23 mouse cellular contexts compared by ENCODE assay signal in the genomic region with DNA sequence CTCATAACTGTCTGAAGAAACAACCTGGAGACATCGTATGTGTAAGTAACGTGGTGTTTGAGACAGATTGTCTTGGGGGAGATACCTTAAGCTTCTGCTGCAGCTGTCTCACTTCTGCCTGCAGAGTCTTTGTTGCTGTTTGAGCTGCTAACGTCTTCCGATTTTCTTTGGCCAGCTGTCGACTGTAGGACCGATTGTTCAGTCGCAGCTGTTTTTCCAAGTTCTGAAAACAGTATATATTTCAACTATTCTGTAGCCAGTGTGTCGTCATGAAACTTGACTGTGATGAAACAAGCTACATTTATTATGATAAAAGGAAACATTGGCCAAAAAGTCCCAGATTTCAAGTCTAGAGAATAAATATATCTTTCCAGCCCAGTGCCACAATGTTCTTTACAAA. TPM values are rescaled to one million over a fixed set of nuclear protein-coding genes. Genes with fewer than 3 reads are reported as not detected.
DNase-seq lines count a peak whose midpoint lies in the region; ATAC-seq and TF ChIP-seq lines count a peak whose summit lies in the region.
"Had no signal": no experiment of that assay in that cellular context is flagged by ENCODE, and none has a peak within 500 bp of the region (broad histone marks: within the 10 kb centered on the region; RNA-seq: fewer than 3 reads in every experiment).

No protein-coding gene starts in this region.

- peaks cover 2% of the 10 kb centered on the region; the same call in 1 of the 2 replicates for H3K4me1 ChIP-seq in limb, embryonic 14.5 days (ENCODE audit: control insufficient read depth, insufficient read depth, low read length)
- H3K4me1 ChIP-seq in limb, embryonic 10.5 days = peaks cover 9% of the 10 kb centered on the region
- peaks cover 4% of the 10 kb centered on the region; the same call in 1 of the 2 replicates for H3K4me1 ChIP-seq in lung, embryonic 16.5 days (replicated peaks; ENCODE audit: control insufficient read depth, insufficient read depth, low read length)
- H3K4me1 ChIP-seq: embryonic facial prominence, embryonic 15.5 days had no signal

- intact Hi-C loops in heart, postnatal 10 days (cut with DNase I) = no loop called here

- H3K27ac ChIP-seq in limb, embryonic 14.5 days (replicated peaks; ENCODE audit: low read depth, low read length) = no peak overlapping the region
- no peak overlapping the region for H3K27ac ChIP-seq in limb, embryonic 10.5 days
- H3K27ac ChIP-seq in lung, embryonic 16.5 days (ENCODE audit: low read length) = peak overlapping the region; percentile 10; the same call in 1 of the 2 replicates
- H3K27ac ChIP-seq: embryonic facial prominence, embryonic 12.5 days; embryonic facial prominence, embryonic 15.5 days; forebrain, embryonic 10.5 days; forebrain, embryonic 12.5 days had no signal

- no peaks in the 10 kb centered on the region for H3K9me3 ChIP-seq in limb, embryonic 14.5 days (ENCODE audit: control insufficient read depth, low read length)
- H3K9me3 ChIP-seq in limb, embryonic 10.5 days (replicated peaks) = no peaks in the 10 kb centered on the region
- no peaks in the 10 kb centered on the region for H3K9me3 ChIP-seq in lung, embryonic 16.5 days (ENCODE audit: control insufficient read depth, low read length)
- H3K9me3 ChIP-seq: embryonic facial prominence, embryonic 12.5 days; embryonic facial prominence, embryonic 15.5 days; forebrain, embryonic 12.5 days had no signal

- DNase-seq in limb, embryonic 14.5 days (ENCODE audit: low spot score) = peak; percentile 18
- no peak for DNase-seq in limb, embryonic 10.5 days (ENCODE audit: low spot score)
- DNase-seq in lung, postnatal 10 days = no peak
- no peak for DNase-seq in heart, postnatal 10 days
- DNase-seq: adrenal gland, adult 2 months; adrenal gland, postnatal 10 days; adrenal gland, postnatal 25 days; cerebellum, adult 11 months; cerebellum, adult 18-20 months; cerebellum, adult 8-10 months; cerebellum, adult 9-11 months; cerebellum, postnatal 14 days; cerebellum, postnatal 36 days; embryo, embryonic 11 days had no signal

- H3K9ac ChIP-seq in limb, embryonic 14.5 days (ENCODE audit: low read depth, low read length, severe bottlenecking) = no peak overlapping the region
- H3K9ac ChIP-seq in lung, embryonic 16.5 days (ENCODE audit: low read length) = no peak overlapping the region
- H3K9ac ChIP-seq: embryonic facial prominence, embryonic 12.5 days; embryonic facial prominence, embryonic 15.5 days; forebrain, embryonic 12.5 days had no signal

- no peak overlapping the region for H3K4me2 ChIP-seq in limb, embryonic 14.5 days (replicated peaks; ENCODE audit: low read depth, low read length, severe bottlenecking)
- H3K4me2 ChIP-seq in lung, embryonic 16.5 days (ENCODE audit: low read depth, low read length) = no peak overlapping the region
- H3K4me2 ChIP-seq in myocyte (ENCODE audit: low read depth) = no peak overlapping the region
- H3K4me2 ChIP-seq: embryonic facial prominence, embryonic 12.5 days; embryonic facial prominence, embryonic 15.5 days; forebrain, embryonic 12.5 days had no signal

- no peak overlapping the region for H3K4me3 ChIP-seq in limb, embryonic 14.5 days (replicated peaks; ENCODE audit: low read length)
- H3K4me3 ChIP-seq in limb, embryonic 10.5 days = no peak overlapping the region
- H3K4me3 ChIP-seq in lung, embryonic 16.5 days (ENCODE audit: low read length) = no peak overlapping the region
- no peak overlapping the region for H3K4me3 ChIP-seq in myocyte
- H3K4me3 ChIP-seq: embryonic facial prominence, embryonic 12.5 days; embryonic facial prominence, embryonic 15.5 days; erythroblast, embryonic 14.5 days; forebrain, embryonic 10.5 days; forebrain, embryonic 12.5 days had no signal

- H3K79me2 ChIP-seq in myocyte (ENCODE audit: control insufficient read depth, insufficient read depth) = no peaks in the 10 kb centered on the region

- H3ac ChIP-seq in myocyte (ENCODE audit: control insufficient read depth, insufficient read length) = no peak overlapping the region

- 74% methylated on average over 8 of the region's 8 CpGs for WGBS in limb, embryonic 14.5 days
- WGBS in limb, embryonic 10.5 days = 88% methylated on average over 8 of the region's 8 CpGs
- 49% methylated on average over 8 of the region's 8 CpGs for WGBS in lung, embryonic 16.5 days

- no peaks in the 10 kb centered on the region for H3K27me3 ChIP-seq in limb, embryonic 14.5 days (ENCODE audit: control insufficient read depth, insufficient read depth, low read length)
- no peaks in the 10 kb centered on the region for H3K27me3 ChIP-seq in limb, embryonic 10.5 days (ENCODE audit: low read depth, poor library complexity, severe bottlenecking)
- H3K27me3 ChIP-seq in lung, embryonic 16.5 days (ENCODE audit: control insufficient read depth, insufficient read depth, low read depth, low read length) = no peaks in the 10 kb centered on the region
- no peaks in the 10 kb centered on the region for H3K27me3 ChIP-seq in myocyte (ENCODE audit: control insufficient read depth, insufficient read depth, insufficient read length)
- H3K27me3 ChIP-seq: embryonic facial prominence, embryonic 12.5 days; embryonic facial prominence, embryonic 15.5 days; forebrain, embryonic 12.5 days had no signal

- H3K36me3 ChIP-seq in limb, embryonic 14.5 days (ENCODE audit: control insufficient read depth, insufficient read depth, low read length) = no peaks in the 10 kb centered on the region
- H3K36me3 ChIP-seq in limb, embryonic 10.5 days = no peaks in the 10 kb centered on the region
- H3K36me3 ChIP-seq in lung, embryonic 16.5 days (ENCODE audit: control insufficient read depth, insufficient read depth, low read length) = no peaks in the 10 kb centered on the region
- H3K36me3 ChIP-seq in myocyte (ENCODE audit: control insufficient read depth, insufficient read depth) = no peaks in the 10 kb centered on the region
- H3K36me3 ChIP-seq: embryonic facial prominence, embryonic 12.5 days; embryonic facial prominence, embryonic 15.5 days; forebrain, embryonic 10.5 days; forebrain, embryonic 12.5 days had no signal

- ATAC-seq in limb, embryonic 14.5 days (ENCODE audit: low FRiP score, low read depth) = no peak; the same call in 1 of the 2 replicates
- ATAC-seq in lung, embryonic 16.5 days (ENCODE audit: low read depth) = no peak
- ATAC-seq: forebrain, embryonic 14.5 days; forebrain, embryonic 16.5 days had no signal

- TF ChIP-seq POLR2A in limb, embryonic 14.5 days (IDR thresholded peaks at IDR 0.05; ENCODE audit: borderline replicate concordance, extremely low read depth, insufficient read depth, insufficient read length) = no peak
- TF ChIP-seq POLR2A in myocyte (IDR thresholded peaks at IDR 0.05; ENCODE audit: insufficient read length, low read depth) = no peak

TF ChIP-seq in myocyte, 11 proteins besides CTCF, POLR2A, EP300 and RAD21:
- TF ChIP-seq TCF12 (IDR thresholded peaks at IDR 0.05; ENCODE audit: insufficient read depth, poor library complexity, severe bottlenecking) = no peak
- peak in 1 of 3 experiments; percentile 10 for TF ChIP-seq MYOG (IDR thresholded peaks at IDR 0.05; ENCODE audit: control insufficient read depth in 1 of 3, insufficient read depth in 1 of 3, insufficient read length in 2 of 3, low read depth in 2 of 3)
- TF ChIP-seq SRF (IDR thresholded peaks at IDR 0.05; ENCODE audit: control insufficient read depth, insufficient read length, low read depth) = no peak
- TF ChIP-seq REST (IDR thresholded peaks at IDR 0.05; ENCODE audit: insufficient read depth, insufficient read length) = no peak
- no peak for TF ChIP-seq POLR2AphosphoS2 (IDR thresholded peaks at IDR 0.05; ENCODE audit: insufficient read length, low read depth)
- peak in 2 of 3 experiments; percentile 13 to 51 for TF ChIP-seq MYOD1 (IDR thresholded peaks at IDR 0.05; ENCODE audit: control insufficient read depth in 1 of 3, insufficient read length in 2 of 3, low read depth in 2 of 3)
- TF ChIP-seq USF1 (IDR thresholded peaks at IDR 0.05; ENCODE audit: low read depth) = no peak
- TF ChIP-seq MAX (IDR thresholded peaks at IDR 0.05; ENCODE audit: low read depth) = no peak
- TF ChIP-seq CEBPB (IDR thresholded peaks at IDR 0.05; ENCODE audit: insufficient read depth, poor library complexity, severe bottlenecking) = no peak

RNA-seq across cellular contexts. Expression of gene Lca5l, which starts 18.4 kb away (rescaled TPM):
- polyA plus RNA-seq in limb, embryonic 14.5 days (2012; rRNA removed) = 1.2 and 1.4 TPM in 2 replicates
- 1.7 TPM in 2 replicates for polyA plus RNA-seq in limb, embryonic 14.5 days (2014; fragmentation: Nextera tagmentation; extraction: Ambion mirVana)
- 0.70 and 0.73 TPM in 2 replicates for polyA plus RNA-seq in limb, embryonic 10.5 days (2016; fragmentation: Nextera tagmentation; extraction: Ambion mirVana)
- 0.93 and 0.96 TPM in 2 replicates for polyA plus RNA-seq in lung, embryonic 16.5 days (2015; fragmentation: Nextera tagmentation; extraction: Ambion mirVana)
- 0.18 TPM for polyA plus RNA-seq in myocyte (2012; fragmentation: generic; extraction: Trizol)
- 1 to 10 TPM; 1.3 to 1.4 TPM for total RNA-seq in heart, postnatal 10 days (2021)
- polyA plus RNA-seq: erythroblast, embryonic 14.5 days had no signal

RNA-seq across cellular contexts. Expression of gene Sh3bgr, which starts 26.6 kb away (rescaled TPM):
- polyA plus RNA-seq in limb, embryonic 14.5 days (2012; rRNA removed) = 9.2 and 14.9 TPM in 2 replicates
- polyA plus RNA-seq in limb, embryonic 14.5 days (2014; fragmentation: Nextera tagmentation; extraction: Ambion mirVana) = 7.7 and 13.0 TPM in 2 replicates
- 1.1 and 1.3 TPM in 2 replicates for polyA plus RNA-seq in limb, embryonic 10.5 days (2016; fragmentation: Nextera tagmentation; extraction: Ambion mirVana)
- polyA plus RNA-seq in lung, embryonic 16.5 days (2015; fragmentation: Nextera tagmentation; extraction: Ambion mirVana) = 16.4 and 20.7 TPM in 2 replicates
- polyA plus RNA-seq in myocyte (2012; fragmentation: generic; extraction: Trizol) = 32.7 TPM
- 100 to 1,000 TPM; 593 to 606 TPM for total RNA-seq in heart, postnatal 10 days (2021)
- polyA plus RNA-seq: erythroblast, embryonic 14.5 days had no signal

RNA-seq across cellular contexts. Expression of gene Wrb, which starts 28.4 kb away (rescaled TPM):
- polyA plus RNA-seq in limb, embryonic 14.5 days (2012; rRNA removed) = 54.7 and 58.6 TPM in 2 replicates
- polyA plus RNA-seq in limb, embryonic 14.5 days (2014; fragmentation: Nextera tagmentation; extraction: Ambion mirVana) = 52.9 and 53.9 TPM in 2 replicates
- 78.2 and 79.6 TPM in 2 replicates for polyA plus RNA-seq in limb, embryonic 10.5 days (2016; fragmentation: Nextera tagmentation; extraction: Ambion mirVana)
- polyA plus RNA-seq in lung, embryonic 16.5 days (2015; fragmentation: Nextera tagmentation; extraction: Ambion mirVana) = 42.0 and 42.2 TPM in 2 replicates
- 16.4 TPM for polyA plus RNA-seq in myocyte (2012; fragmentation: generic; extraction: Trizol)
- 10 to 100 TPM; 12.8 to 18.2 TPM for total RNA-seq in heart, postnatal 10 days (2021)

RNA-seq across cellular contexts. Expression of gene Hmgn1, which starts 46.1 kb away (rescaled TPM):
- 283 and 371 TPM in 2 replicates for polyA plus RNA-seq in limb, embryonic 14.5 days (2012; rRNA removed)
- 661 and 673 TPM in 2 replicates for polyA plus RNA-seq in limb, embryonic 14.5 days (2014; fragmentation: Nextera tagmentation; extraction: Ambion mirVana)
- polyA plus RNA-seq in limb, embryonic 10.5 days (2016; fragmentation: Nextera tagmentation; extraction: Ambion mirVana) = 979 and 1,015 TPM in 2 replicates
- 506 and 671 TPM in 2 replicates for polyA plus RNA-seq in lung, embryonic 16.5 days (2015; fragmentation: Nextera tagmentation; extraction: Ambion mirVana)
- 120 TPM for polyA plus RNA-seq in myocyte (2012; fragmentation: generic; extraction: Trizol)
- 100 to 1,000 TPM in 1 of 2 experiments, 10 to 100 TPM in 1; 94.6 to 120 TPM for total RNA-seq in heart, postnatal 10 days (2021)
